Mouse (Mus musculus) adrenal gland, postnatal 25 days (tissue): Measurements from ENCODE around the gene Fitm1. TPM values are rescaled to one million over a fixed set of nuclear protein-coding genes. Genes with fewer than 3 reads are reported as not detected.
A peak's percentile ranks its signal among the peaks of the same experiment; 100 is the strongest.

Source experiments
- DNase-seq: peaks from one replicate; pipeline ENCODE4 v3.0.0; 2021; ENCODE audit warnings: mixed read lengths
- total RNA-seq: library from RNA; stranded (reverse); gene quantifications from 2 replicates; pipeline ENCODE4 v1.2.3, GENCODE M21; 2021

Gene Fitm1
- total RNA-seq, 1 experiment from 2014 or later = 2.6 TPM

- no peak for DNase-seq
Observed at GRCm38 (mm10) chr14:55570588-55570987, 4.8 kb upstream of the Fitm1 start.

- no peak for DNase-seq
Observed at GRCm38 (mm10) chr14:55571760-55572159, 3.7 kb upstream of the Fitm1 start.

- no peak for DNase-seq
Observed at GRCm38 (mm10) chr14:55575711-55576110, 294 bp downstream of the Fitm1 start.

GRCm38 (mm10) chr14:55576376-55576775, 959 bp downstream of the Fitm1 start:
- DNase-seq = no peak

GRCm38 (mm10) chr14:55577871-55578667, 2.7 kb downstream of the Fitm1 start, which contains the start of gene Psme1:
Psme1 (plus strand) TSS chr14:55578123.
- DNase-seq = peak; percentile 83

GRCm38 (mm10) chr14:55578668-55579269, 3.4 kb downstream of the Fitm1 start:
- DNase-seq = peak; percentile 80

- DNase-seq = no peak
Observed at GRCm38 (mm10) chr14:55579511-55580496, 4.4 kb downstream of the Fitm1 start.

- no peak for DNase-seq
Observed at GRCm38 (mm10) chr14:55580731-55581130, 5.3 kb downstream of the Fitm1 start.

- DNase-seq = no peak
Observed at GRCm38 (mm10) chr14:55581981-55582681, 6.7 kb downstream of the Fitm1 start.

GRCm38 (mm10) chr14:55584303-55584701, 8.9 kb downstream of the Fitm1 start:
- DNase-seq = no peak

GRCm38 (mm10) chr14:55584702-55585565, 9.5 kb downstream of the Fitm1 start, which contains the start of gene Emc9:
Emc9 (minus strand) TSS chr14:55585302.
- peak; percentile 89 for DNase-seq

GRCm38 (mm10) chr14:55585566-55585960, 10.1 kb downstream of the Fitm1 start:
- no peak for DNase-seq

- no peak for DNase-seq
Observed at GRCm38 (mm10) chr14:55586149-55586548, 10.7 kb downstream of the Fitm1 start.

- no peak for DNase-seq
Observed at GRCm38 (mm10) chr14:55589271-55589670, 13.9 kb downstream of the Fitm1 start.

GRCm38 (mm10) chr14:55589771-55590448, 14.5 kb downstream of the Fitm1 start:
- DNase-seq = no peak

GRCm38 (mm10) chr14:55590748-55591330, 15.4 kb downstream of the Fitm1 start, which contains the start of gene Psme2:
Psme2 (minus strand) TSS chr14:55591113.
- DNase-seq = peak; percentile 90

GRCm38 (mm10) chr14:55591331-55591891, 16.0 kb downstream of the Fitm1 start, which contains the start of gene Rnf31:
Rnf31 (plus strand) TSS chr14:55591708.
- DNase-seq = peak; percentile 92

GRCm38 (mm10) chr14:55592226-55592625, 16.8 kb downstream of the Fitm1 start:
- DNase-seq = no peak

GRCm38 (mm10) chr14:55596036-55596690, 20.7 kb downstream of the Fitm1 start:
- no peak for DNase-seq
